Mouse (Mus musculus) spleen, adult 2 months (tissue): ENCODE results near the gene Naa11. TPM values are rescaled to one million over a fixed set of nuclear protein-coding genes. Genes with fewer than 3 reads are reported as not detected.

ENCODE experiments used
- DNase-seq, 2 experiments: peaks; one replicate each; pipeline versions ENCODE4 v3.0.0 to v3.0.0-alpha.2; 2012 to 2021; ENCODE audit warnings: low spot score in 2 of 2, low read depth in 1 of 2
- H3K27ac ChIP-seq: fragments of 200-500 bp; 2 replicates; pipeline ENCODE4 v1.5.1; 2012; ENCODE audit warnings: low read length, inconsistent platforms; ENCODE audit not compliant: insufficient read depth
- H3K27me3 ChIP-seq: fragments of 200-500 bp; 2 replicates; pipeline ENCODE4 v1.6.1; 2012; ENCODE audit warnings: mild to moderate bottlenecking, moderate library complexity, low read length, inconsistent platforms; ENCODE audit not compliant: control insufficient read depth, insufficient read depth
- H3K36me3 ChIP-seq: fragments of 200-500 bp; 2 replicates; pipeline ENCODE4 v1.6.1; 2012; ENCODE audit warnings: mild to moderate bottlenecking, low read length, inconsistent platforms; ENCODE audit not compliant: control insufficient read depth, insufficient read depth
- H3K4me1 ChIP-seq: fragments of 200-500 bp; 2 replicates; pipeline ENCODE4 v1.6.1; 2011; ENCODE audit warnings: inconsistent platforms; ENCODE audit not compliant: control insufficient read depth, insufficient read depth, insufficient read length
- H3K4me3 ChIP-seq: fragments of 200-500 bp; 2 replicates; pipeline ENCODE4 v1.5.1; 2011; ENCODE audit warnings: mild to moderate bottlenecking, inconsistent platforms; ENCODE audit not compliant: insufficient read depth, insufficient read length; ENCODE audit errors: extremely low read depth
- CTCF ChIP-seq: fragments of 200-500 bp; IDR thresholded peaks from 2 replicates; pipeline ENCODE4 v1.5.1; 2011; ENCODE audit warnings: mild to moderate bottlenecking, inconsistent platforms; ENCODE audit not compliant: insufficient read depth, insufficient read length, insufficient replicate concordance; ENCODE audit errors: extremely low read depth
- POLR2A ChIP-seq: fragments of 200-500 bp; IDR thresholded peaks from 2 replicates; pipeline ENCODE4 v1.6.1; 2011; ENCODE audit warnings: low read depth, low read length, inconsistent platforms
- WGBS: fragments of 180-500 bp; shearing (Covaris S2); methylation state at CpG from one replicate; pipeline ENCODE4 v1.1.7; 2018; 5-methylcytosine and 5-hydroxymethylcytosine counted together
- polyA plus RNA-seq: library from polyadenylated mRNA; depleted of rRNA; stranded (reverse); fragments of >200 nt; gene quantifications from 2 replicates; pipeline ENCODE4 v1.2.3, GENCODE M21; 2012; rRNA removed

Naa11 gene
- polyA plus RNA-seq = not detected in 2 replicates

DNA sequence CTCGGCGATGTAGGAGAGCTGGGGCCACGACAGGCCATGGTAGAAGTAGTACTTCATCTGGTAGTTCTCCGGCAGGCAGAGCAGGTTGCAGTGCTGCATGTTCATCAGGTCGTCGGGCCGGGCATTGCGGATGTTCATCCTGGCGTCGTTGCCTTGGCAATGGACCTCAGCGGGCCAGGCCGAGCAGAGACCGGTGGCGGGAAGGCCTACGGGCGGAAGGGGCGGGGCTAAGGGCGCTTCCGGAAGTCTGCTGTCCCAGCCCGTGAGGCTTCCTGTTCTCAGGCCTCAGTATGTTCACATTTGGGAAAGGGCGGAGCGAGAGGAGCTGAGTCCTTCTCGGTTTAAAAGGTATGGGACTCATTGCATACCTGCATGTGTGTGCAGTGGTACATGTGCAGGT lies at the start of gene Naa11:
TSS of gene Naa11 (minus strand) at position 220 of the 400 bp plus-strand sequence.
- 95% methylated on average over 23 of the region's 23 CpGs for WGBS
- no peak within 1 kb of the TSS for H3K4me3 ChIP-seq

GRCm38 (mm10) chr5:97432512-97432911 lies 40.3 kb upstream of the Naa11 start:
- Histone ChIP-seq H3K4me3 (no peak overlapping the region), H3K36me3 (no peaks in the 10 kb centered on the region), H3K27ac (no peak overlapping the region), H3K27me3 (no peaks in the 10 kb centered on the region), H3K4me1 (no peaks in the 10 kb centered on the region)
- TF ChIP-seq CTCF (no peak), POLR2A (no peak)
- no peak for DNase-seq
- WGBS = 90% methylated on average over 2 of the region's 2 CpGs

More for the DNA sequence above, at the start of gene Naa11:
- Histone ChIP-seq H3K27ac (no peak within 1 kb of the TSS), H3K4me1 (peaks cover 2% of the 10 kb centered on the region; the same call in 1 of the 2 replicates), H3K27me3 (no peaks in the 10 kb centered on the region), H3K36me3 (no peaks in the 10 kb centered on the region)
- DNase-seq = peak in 1 of 2 experiments; percentile 5
- no peak for TF ChIP-seq CTCF
- no peak for TF ChIP-seq POLR2A

DNA sequence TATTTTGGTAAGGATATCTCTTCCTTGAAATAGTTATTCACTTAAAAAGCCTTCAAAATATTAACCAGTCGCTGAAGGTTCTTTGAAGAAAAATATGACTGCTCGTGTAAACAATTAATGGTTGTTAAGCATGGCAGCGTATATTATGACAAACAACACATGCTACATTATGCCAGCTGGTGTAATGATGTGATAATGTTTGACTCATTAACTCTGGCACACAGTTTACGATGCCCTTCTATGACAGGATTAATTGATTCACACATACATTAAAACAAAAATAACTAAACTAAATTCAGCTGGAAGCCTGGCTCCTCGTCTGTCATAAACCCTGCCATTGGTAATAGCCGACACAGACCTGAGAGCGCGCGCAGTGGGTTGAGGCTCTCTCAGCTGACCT lies 37.8 kb upstream of the Naa11 start:
- H3K27ac ChIP-seq = no peak overlapping the region
- WGBS = 89% methylated on average over 9 of the region's 9 CpGs
- DNase-seq = no peak
- no peak overlapping the region for H3K4me3 ChIP-seq
- no peaks in the 10 kb centered on the region for H3K36me3 ChIP-seq
- TF ChIP-seq POLR2A = no peak
- TF ChIP-seq CTCF = no peak
- no peaks in the 10 kb centered on the region for H3K4me1 ChIP-seq
- no peaks in the 10 kb centered on the region for H3K27me3 ChIP-seq

DNA sequence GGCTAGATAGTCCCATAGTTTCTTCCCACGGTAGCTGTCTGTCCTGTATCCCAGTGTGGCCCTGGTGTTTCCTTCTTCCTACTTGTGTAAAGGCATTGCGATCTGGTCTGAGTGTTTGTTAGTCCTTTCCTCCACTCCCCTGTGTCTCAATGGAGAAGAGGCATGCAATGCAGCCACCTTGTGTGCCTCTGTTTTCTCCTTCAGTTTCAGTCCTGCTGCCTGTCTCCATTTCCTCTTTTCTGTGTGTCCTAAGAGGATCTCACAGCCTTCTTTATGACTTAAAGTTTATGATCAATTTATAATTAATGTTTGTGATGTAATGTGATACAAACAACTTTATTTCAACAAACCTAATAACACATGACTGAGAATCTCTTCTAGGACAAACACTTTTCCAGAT lies 29.5 kb upstream of the Naa11 start:
- 84% methylated on average over 2 of the region's 2 CpGs for WGBS
- H3K27me3 ChIP-seq = no peaks in the 10 kb centered on the region
- TF ChIP-seq CTCF (no peak), POLR2A (no peak)
- DNase-seq = no peak
- H3K4me1 ChIP-seq = no peaks in the 10 kb centered on the region
- H3K27ac ChIP-seq = no peak overlapping the region
- H3K36me3 ChIP-seq = no peaks in the 10 kb centered on the region
- H3K4me3 ChIP-seq = no peak overlapping the region

DNA sequence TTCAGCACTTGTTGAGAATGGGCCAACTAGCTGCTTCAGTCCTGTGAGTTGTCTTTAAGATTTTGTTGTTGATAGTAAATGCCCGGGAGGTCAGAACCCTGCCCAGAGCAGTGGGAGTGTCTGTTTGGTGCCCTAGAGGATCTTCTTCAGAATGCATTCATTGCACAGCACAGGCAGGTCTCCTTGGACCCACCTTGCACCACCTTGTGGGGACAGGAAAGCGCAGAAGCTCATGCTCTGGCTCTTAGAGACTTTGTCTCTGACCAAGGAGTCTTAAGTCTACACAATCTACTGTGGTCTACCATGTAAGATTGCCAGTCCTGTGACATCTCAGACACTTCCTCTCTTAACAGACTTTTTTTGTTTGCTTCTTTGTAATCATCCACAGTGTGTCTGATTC lies 25.0 kb upstream of the Naa11 start:
- H3K27ac ChIP-seq = no peak overlapping the region
- H3K36me3 ChIP-seq = no peaks in the 10 kb centered on the region
- no peaks in the 10 kb centered on the region for H3K27me3 ChIP-seq
- 78% methylated on average over 2 of the region's 2 CpGs for WGBS
- H3K4me1 ChIP-seq = no peaks in the 10 kb centered on the region; the same call in 1 of the 2 replicates
- TF ChIP-seq POLR2A (no peak), CTCF (no peak)
- no peak for DNase-seq
- H3K4me3 ChIP-seq = no peak overlapping the region

GRCm38 (mm10) chr5:97415837-97416236 lies 23.7 kb upstream of the Naa11 start:
- no peak overlapping the region for H3K27ac ChIP-seq

GRCm38 (mm10) chr5:97413716-97414115 lies 21.5 kb upstream of the Naa11 start:
- TF ChIP-seq POLR2A (no peak), CTCF (no peak)
- Histone ChIP-seq H3K27ac (no peak overlapping the region), H3K36me3 (no peaks in the 10 kb centered on the region), H3K4me3 (no peak overlapping the region), H3K4me1 (no peaks in the 10 kb centered on the region; the same call in 1 of the 2 replicates), H3K27me3 (no peaks in the 10 kb centered on the region)
- WGBS = 93% methylated on average over 3 of the region's 3 CpGs
- DNase-seq = no peak

More at GRCm38 (mm10) chr5:97415837-97416236, 23.7 kb upstream of the Naa11 start:
- DNase-seq = no peak
- WGBS = 46% methylated on average over 6 of the region's 6 CpGs
- H3K4me3 ChIP-seq = no peak overlapping the region
- H3K4me1 ChIP-seq = no peaks in the 10 kb centered on the region; the same call in 1 of the 2 replicates
- no peaks in the 10 kb centered on the region for H3K27me3 ChIP-seq
- no peaks in the 10 kb centered on the region for H3K36me3 ChIP-seq
- no peak for TF ChIP-seq POLR2A
- TF ChIP-seq CTCF = no peak
